36 mouse cellular contexts compared by ENCODE assay signal in genomic region chr7:63871698-63872097, GRCm38 (mm10). TPM values are rescaled to one million over a fixed set of nuclear protein-coding genes. Genes with fewer than 3 reads are reported as not detected.
"Had no signal": no experiment of that assay in that cellular context is flagged by ENCODE, and none has a peak within 500 bp of the region (broad histone marks: within the 10 kb centered on the region; RNA-seq: fewer than 3 reads in every experiment).

No protein-coding gene starts in this region.

- H3K36me3 ChIP-seq: heart, embryonic 13.5 days; heart, embryonic 15.5 days; hindbrain, embryonic 13.5 days; hindbrain, embryonic 15.5 days; limb, embryonic 13.5 days; limb, embryonic 15.5 days; liver, embryonic 12.5 days had no signal

- H3K4me1 ChIP-seq: hindbrain, embryonic 13.5 days; hindbrain, embryonic 15.5 days had no signal

- DNase-seq: gastrocnemius, adult 2 months; gastrocnemius, postnatal 10 days; gastrocnemius, postnatal 25 days; heart, adult 11 months; heart, adult 2 months; heart, postnatal 14 days; heart, postnatal 36 days; kidney, adult 11 months; kidney, adult 8-10 months; kidney, postnatal 10 days; kidney, postnatal 25 days; layer of hippocampus, postnatal 36 days; left cerebral cortex, postnatal 4 days had no signal

- H3K27ac ChIP-seq: gastrocnemius, adult 2 months; heart, adult 2 months; heart, embryonic 13.5 days; heart, embryonic 15.5 days; hindbrain, embryonic 13.5 days; hindbrain, embryonic 15.5 days; hindbrain, postnatal 0 days; limb, embryonic 13.5 days; limb, embryonic 15.5 days; liver, embryonic 12.5 days; liver, embryonic 14.5 days had no signal

- H3K9me3 ChIP-seq: heart, embryonic 13.5 days; heart, embryonic 15.5 days; hindbrain, embryonic 13.5 days; hindbrain, embryonic 15.5 days; limb, embryonic 13.5 days; limb, embryonic 15.5 days; liver, embryonic 12.5 days had no signal

- H3K9ac ChIP-seq: heart, embryonic 13.5 days; heart, embryonic 15.5 days; hindbrain, embryonic 13.5 days; hindbrain, embryonic 15.5 days; limb, embryonic 13.5 days; limb, embryonic 15.5 days; liver, embryonic 12.5 days; liver, embryonic 14.5 days had no signal

- ATAC-seq: forebrain, embryonic 16.5 days; hindbrain, postnatal 0 days; liver, embryonic 12.5 days had no signal

- H3K27me3 ChIP-seq: heart, embryonic 13.5 days; heart, embryonic 15.5 days; hindbrain, embryonic 13.5 days; hindbrain, embryonic 15.5 days; limb, embryonic 13.5 days; limb, embryonic 15.5 days had no signal

- H3K4me3 ChIP-seq: gastrocnemius, adult 2 months; heart, adult 2 months; heart, embryonic 13.5 days; heart, embryonic 15.5 days; hindbrain, embryonic 13.5 days; hindbrain, embryonic 15.5 days; limb, embryonic 13.5 days; limb, embryonic 15.5 days; liver, embryonic 12.5 days had no signal

- H3K4me2 ChIP-seq: heart, embryonic 11.5 days; heart, embryonic 13.5 days; heart, embryonic 15.5 days; hindbrain, embryonic 13.5 days; hindbrain, embryonic 15.5 days; limb, embryonic 13.5 days; limb, embryonic 15.5 days; liver, embryonic 12.5 days had no signal

RNA-seq across cellular contexts. Expression of gene E030018B13Rik, which starts 45.0 kb away (rescaled TPM):
- total RNA-seq: gastrocnemius, postnatal 10 days; gastrocnemius, postnatal 25 days; gastrocnemius, postnatal 4 days; heart, adult 2 months; heart, postnatal 14 days; heart, postnatal 36 days; hematopoietic stem cell, adult 5-6 weeks; hindbrain, postnatal 0 days; layer of hippocampus, adult 18-20 months; layer of hippocampus, postnatal 10 days; layer of hippocampus, postnatal 36 days; left cerebral cortex, adult 18-20 months; left cerebral cortex, adult 8-10 months; left cerebral cortex, postnatal 10 days; left cerebral cortex, postnatal 25 days; left cerebral cortex, postnatal 4 days had no signal
- polyA plus RNA-seq: frontal cortex, adult 2 months; heart, adult 2 months; heart, embryonic 11.5 days; heart, embryonic 13.5 days; hindbrain, embryonic 13.5 days; hindbrain, embryonic 15.5 days; hindbrain, postnatal 0 days; large intestine, adult 2 months; limb, embryonic 11.5 days; limb, embryonic 15.5 days; liver, adult 2 months; liver, embryonic 12.5 days; liver, embryonic 14.5 days had no signal
